Mouse (Mus musculus): ENCODE measurements around the gene Nisch. TPM values are rescaled to one million over a fixed set of nuclear protein-coding genes. Genes with fewer than 3 reads are reported as not detected.

The Nisch gene
- polyA plus RNA-seq, 1 experiment from 2014 or later: 327 TPM

- Histone ChIP-seq H3K9me3 (replicated peaks) (no peaks in the 10 kb centered on the region), H3K27me3 (replicated peaks) (no peaks in the 10 kb centered on the region), H3K4me3 (replicated peaks) (no peak overlapping the region; the same call in 1 of the 2 replicates), H3K4me2 (peak overlapping the region; percentile 73), H3K9ac (replicated peaks) (no peak overlapping the region), H3K27ac (replicated peaks) (peak overlapping the region; percentile 41; the same call in 1 of the 2 replicates), H3K4me1 (peaks cover 54% of the 10 kb centered on the region), H3K36me3 (peaks cover 27% of the 10 kb centered on the region)
- ATAC-seq (ENCODE audit: low FRiP score): no peak
- 59% methylated on average over 11 of the region's 11 CpGs for WGBS
Observed at GRCm38 (mm10) chr14:31133023-31133665, 83.6 kb downstream of the Nisch start.

GRCm38 (mm10) chr14:31132491-31132975 lies 84.2 kb downstream of the Nisch start:
- Histone ChIP-seq H3K36me3 (peaks cover 24% of the 10 kb centered on the region), H3K4me1 (peaks cover 58% of the 10 kb centered on the region), H3K27me3 (replicated peaks) (no peaks in the 10 kb centered on the region), H3K4me2 (peak overlapping the region; percentile 73), H3K27ac (replicated peaks) (no peak overlapping the region), H3K4me3 (replicated peaks) (peak overlapping the region; percentile 84), H3K9me3 (replicated peaks) (no peaks in the 10 kb centered on the region), H3K9ac (replicated peaks) (no peak overlapping the region)
- 83% methylated on average over 7 of the region's 7 CpGs for WGBS
- no peak for ATAC-seq (ENCODE audit: low FRiP score)

- Histone ChIP-seq H3K4me3 (replicated peaks) (peak overlapping the region; percentile 84), H3K27ac (replicated peaks) (no peak overlapping the region), H3K27me3 (replicated peaks) (no peaks in the 10 kb centered on the region), H3K4me1 (peaks cover 63% of the 10 kb centered on the region), H3K9ac (replicated peaks) (peak overlapping the region; percentile 78), H3K9me3 (replicated peaks) (no peaks in the 10 kb centered on the region), H3K4me2 (peak overlapping the region; percentile 73), H3K36me3 (peaks cover 19% of the 10 kb centered on the region)
- 8% methylated on average over 6 of the region's 6 CpGs for WGBS
- no peak for ATAC-seq (ENCODE audit: low FRiP score)
Observed at GRCm38 (mm10) chr14:31132031-31132430, 84.7 kb downstream of the Nisch start.

DNA sequence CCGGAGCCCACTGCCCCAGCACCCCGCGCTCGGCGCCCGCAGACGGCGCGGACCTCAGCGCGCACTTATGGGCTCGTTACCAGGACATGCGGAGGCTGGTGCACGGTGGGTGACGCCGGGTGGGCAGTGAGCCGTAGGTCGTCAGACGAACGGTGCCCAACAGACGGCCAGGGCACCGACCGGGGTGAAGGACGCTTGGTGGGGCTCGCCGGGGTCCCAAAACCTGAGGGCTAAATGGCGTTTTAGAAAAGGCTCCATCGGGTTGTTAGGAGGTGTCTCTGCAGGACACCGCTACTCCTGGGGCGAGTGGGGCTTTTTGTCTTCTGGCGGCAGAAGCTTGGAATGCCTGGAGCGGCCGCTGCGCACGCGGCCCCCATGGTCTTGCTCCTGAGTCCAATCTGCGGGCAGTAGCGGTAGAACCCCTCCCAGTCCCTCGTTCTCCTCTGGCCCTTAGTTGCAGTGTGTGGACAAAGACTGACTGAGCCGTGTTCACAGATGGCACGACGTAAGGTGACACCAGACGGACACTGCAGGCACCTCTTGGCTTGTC lies 85.4 kb downstream of the Nisch start:
- Histone ChIP-seq H3K4me3 (replicated peaks) (peak overlapping the region; percentile 84), H3K27me3 (replicated peaks) (no peaks in the 10 kb centered on the region), H3K27ac (replicated peaks) (peak overlapping the region; percentile 90), H3K9me3 (replicated peaks) (no peaks in the 10 kb centered on the region), H3K36me3 (peaks cover 12% of the 10 kb centered on the region), H3K9ac (replicated peaks) (peak overlapping the region; percentile 78), H3K4me2 (peak overlapping the region; percentile 73), H3K4me1 (peaks cover 68% of the 10 kb centered on the region)
- WGBS: under 1% methylated on average over 40 of the region's 43 CpGs
- ATAC-seq (ENCODE audit: low FRiP score): peak; percentile 5; the same call in 1 of the 2 replicates

DNA sequence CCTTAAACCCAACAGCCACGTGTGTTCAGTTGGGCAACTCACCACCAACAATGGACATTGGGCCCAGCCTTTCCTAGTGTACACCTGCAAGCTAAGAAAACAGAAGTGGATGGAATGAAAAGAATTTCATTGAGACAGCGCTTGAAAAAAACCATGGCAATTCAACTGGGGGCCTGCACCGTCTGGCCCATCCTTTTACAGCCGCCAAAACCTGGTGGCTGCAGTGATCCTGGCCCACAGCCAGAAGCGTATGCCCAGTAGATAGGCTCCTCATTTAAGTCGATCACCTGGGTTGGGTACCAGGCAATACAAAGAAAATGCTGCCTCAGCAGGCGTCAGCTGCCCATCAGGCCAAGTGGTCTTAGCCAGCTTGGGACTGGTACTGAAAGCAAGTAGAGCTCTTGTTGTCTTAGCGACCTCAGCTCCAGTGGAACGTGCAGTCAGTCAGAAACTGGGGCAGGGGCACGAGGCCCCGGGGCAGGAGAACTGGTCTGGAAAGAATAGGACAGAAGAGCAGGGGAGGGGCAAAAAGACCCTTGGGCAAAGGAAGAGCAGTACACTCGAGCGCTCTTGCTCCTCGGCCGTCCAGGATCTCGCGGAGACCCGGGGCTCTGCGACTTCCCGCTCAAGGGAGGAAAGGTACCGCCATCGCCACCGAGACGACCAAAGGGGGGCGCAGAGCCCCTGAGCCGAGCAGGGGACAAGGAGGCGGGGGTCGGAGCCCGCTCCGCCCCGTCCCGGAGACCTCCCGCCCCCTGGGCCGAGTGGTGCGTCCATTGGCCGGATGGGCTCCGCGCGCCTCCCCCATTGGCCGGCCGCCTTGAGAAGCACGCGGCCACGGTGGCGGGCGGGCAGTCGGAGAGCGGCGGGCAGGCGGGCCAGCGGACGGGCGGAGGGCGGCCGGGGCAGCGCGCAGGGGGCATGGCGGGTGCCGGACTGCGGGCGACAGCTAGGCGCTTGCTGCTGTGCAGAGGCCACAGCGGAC lies 86.2 kb downstream of the Nisch start, which contains the start of gene Nt5dc2:
Gene Nt5dc2 (plus strand): TSS at position 818 of the 985 bp plus-strand sequence.
- H3K27ac ChIP-seq (replicated peaks): peak within 1 kb of the TSS; percentile 90
- WGBS: 3% methylated on average over 54 of the region's 63 CpGs
- peak within 1 kb of the TSS; percentile 73 for H3K4me2 ChIP-seq
- no peaks in the 10 kb centered on the region for H3K9me3 ChIP-seq (replicated peaks)
- peaks cover 4% of the 10 kb centered on the region for H3K36me3 ChIP-seq
- peak; percentile 77 for ATAC-seq (ENCODE audit: low FRiP score)
- peaks cover 72% of the 10 kb centered on the region for H3K4me1 ChIP-seq
- H3K27me3 ChIP-seq (replicated peaks): no peaks in the 10 kb centered on the region
- H3K4me3 ChIP-seq (replicated peaks): peak within 1 kb of the TSS; percentile 84
- peak within 1 kb of the TSS; percentile 78 for H3K9ac ChIP-seq (replicated peaks)

DNA sequence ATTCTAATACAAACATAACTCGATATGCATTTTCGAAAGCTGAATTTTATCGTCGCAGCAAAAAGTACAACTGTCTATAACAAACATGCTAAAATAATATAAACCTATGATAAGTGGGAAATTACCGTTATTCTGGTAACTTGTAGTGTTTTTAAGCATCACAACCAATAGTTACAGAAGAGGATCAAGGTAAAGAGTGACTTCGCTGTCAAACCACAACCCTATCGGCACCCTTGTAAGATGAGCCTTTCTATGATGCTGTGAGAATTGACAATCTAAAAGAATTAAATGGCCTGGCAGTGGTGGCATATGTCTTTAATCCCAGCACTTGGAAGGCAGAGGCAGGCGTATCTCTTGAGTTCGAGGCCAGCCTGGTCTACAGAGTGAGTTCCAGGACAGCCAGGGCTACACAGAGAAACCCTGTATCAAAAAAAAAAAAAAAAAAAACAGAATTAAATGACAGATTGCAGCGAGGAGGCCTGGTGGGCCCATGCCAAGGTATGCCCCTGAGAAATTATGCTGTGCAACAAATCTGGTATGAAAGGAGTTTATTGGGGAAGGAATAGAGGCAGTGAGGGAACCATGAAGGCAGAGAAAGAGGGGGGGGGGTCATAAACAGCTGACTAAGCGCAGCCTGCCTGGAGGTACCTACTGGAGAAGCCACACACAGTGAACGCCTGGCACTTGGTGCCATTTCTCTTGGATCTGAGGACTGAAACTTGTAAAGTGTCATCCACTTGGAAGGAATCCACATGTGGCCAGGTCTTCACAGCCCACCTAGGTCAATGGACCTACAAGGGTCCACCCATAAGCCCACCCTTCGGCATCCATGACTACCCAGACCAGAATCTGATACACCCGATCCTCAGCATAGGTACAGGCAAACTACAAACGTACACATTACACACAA lies 87.2 kb downstream of the Nisch start:
- Histone ChIP-seq H3K4me1 (peaks cover 78% of the 10 kb centered on the region), H3K9me3 (replicated peaks) (no peaks in the 10 kb centered on the region), H3K27ac (replicated peaks) (peak overlapping the region; percentile 90), H3K36me3 (0 out of 2 replicates have a peak, but pooled peaks cover 1% of the 10 kb centered on the region), H3K4me2 (peak overlapping the region; percentile 76), H3K4me3 (replicated peaks) (peak overlapping the region; percentile 66), H3K9ac (replicated peaks) (peak overlapping the region; percentile 36; the same call in 1 of the 2 replicates), H3K27me3 (replicated peaks) (no peaks in the 10 kb centered on the region)
- 66% methylated on average over 15 of the region's 15 CpGs for WGBS
- ATAC-seq (ENCODE audit: low FRiP score): no peak

- Histone ChIP-seq H3K27me3 (replicated peaks) (no peaks in the 10 kb centered on the region), H3K9ac (replicated peaks) (peak within 1 kb of the TSS; percentile 77), H3K4me1 (peaks cover 71% of the 10 kb centered on the region), H3K4me3 (replicated peaks) (peak within 1 kb of the TSS; percentile 66), H3K27ac (replicated peaks) (peak within 1 kb of the TSS; percentile 90), H3K9me3 (replicated peaks) (no peaks in the 10 kb centered on the region), H3K36me3 (0 out of 2 replicates have a peak, but pooled peaks cover 2% of the 10 kb centered on the region), H3K4me2 (peak within 1 kb of the TSS; percentile 76)
- WGBS: under 1% methylated on average over 33 of the region's 33 CpGs
- peak; percentile 95 for ATAC-seq (ENCODE audit: low FRiP score)
Observed at GRCm38 (mm10) chr14:31128826-31129219, 87.9 kb downstream of the Nisch start, which contains the start of gene Smim4. TSS of gene Smim4 (minus strand) at chr14:31128956.

- Histone ChIP-seq H3K9me3 (replicated peaks) (no peaks in the 10 kb centered on the region), H3K27ac (replicated peaks) (peak overlapping the region; percentile 82), H3K27me3 (replicated peaks) (no peaks in the 10 kb centered on the region), H3K4me2 (peak overlapping the region; percentile 76), H3K4me3 (replicated peaks) (peak overlapping the region; percentile 66), H3K36me3 (0 out of 2 replicates have a peak, but pooled peaks cover 4% of the 10 kb centered on the region), H3K9ac (replicated peaks) (peak overlapping the region; percentile 77), H3K4me1 (peaks cover 65% of the 10 kb centered on the region)
- ATAC-seq (ENCODE audit: low FRiP score): peak; percentile 7
- WGBS: 2% methylated on average over 23 of the region's 23 CpGs
Observed at GRCm38 (mm10) chr14:31128101-31128825, 88.5 kb downstream of the Nisch start.

DNA sequence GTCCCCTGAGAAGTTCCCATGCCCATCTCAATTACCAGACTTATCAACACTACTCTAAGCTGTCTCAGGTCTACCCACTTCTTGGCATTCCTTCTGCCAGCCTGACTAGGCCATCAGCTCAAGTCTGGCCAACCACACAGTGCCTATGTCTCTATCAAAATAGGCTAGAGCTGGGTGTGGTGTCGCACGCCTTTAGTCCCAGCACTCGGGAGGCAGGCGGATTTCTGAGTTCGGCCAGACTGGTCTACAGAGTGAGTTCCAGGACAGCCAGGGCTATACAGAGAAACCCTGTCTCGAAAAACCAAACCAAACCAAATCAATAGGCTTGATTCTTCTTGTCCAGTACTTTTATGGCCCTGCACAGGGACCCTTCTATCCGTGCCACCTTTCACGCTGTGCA lies 89.9 kb downstream of the Nisch start:
- Histone ChIP-seq H3K4me2 (peak overlapping the region; percentile 38), H3K4me3 (replicated peaks) (0 out of 2 replicates have a peak overlapping the region, but pooled peaks have one; percentile 1), H3K36me3 (peaks cover 10% of the 10 kb centered on the region; the same call in 1 of the 2 replicates), H3K9ac (replicated peaks) (no peak overlapping the region), H3K27me3 (replicated peaks) (no peaks in the 10 kb centered on the region), H3K27ac (replicated peaks) (no peak overlapping the region), H3K9me3 (replicated peaks) (no peaks in the 10 kb centered on the region), H3K4me1 (peaks cover 51% of the 10 kb centered on the region)
- no peak for ATAC-seq (ENCODE audit: low FRiP score)
- WGBS: 93% methylated on average over 8 of the region's 8 CpGs

Measured in neural tube, embryonic 15.5 days (tissue).